In genomic region chr11:98202641-98203350, GRCm38 (mm10) we compare ENCODE assay signal across 8 mouse cellular contexts. TPM values are rescaled to one million over a fixed set of nuclear protein-coding genes. Genes with fewer than 3 reads are reported as not detected.
DNase-seq lines count a peak whose midpoint lies in the region; ATAC-seq lines count a peak whose summit lies in the region.

Cdk12 (plus strand) TSS chr11:98203059.

- intact Hi-C loops in heart, postnatal 14 days (cut with DNase I), result loop anchor here (5.0 kb wide), 1 partner anchor 170 kb away; no protein-coding TSS in a partner anchor

- peak; percentile 99 for DNase-seq in ES-CJ7 (ENCODE audit: low read depth, low spot score)
- DNase-seq in cerebellum, adult 11 months, result peak; percentile 95
- peak; percentile 99 for DNase-seq in forebrain, embryonic 14.5 days (ENCODE audit: low spot score)
- peak; percentile 94 to 97 for DNase-seq in heart, postnatal 14 days
- peak; percentile 97 for DNase-seq in layer of hippocampus, adult 11-12 months (ENCODE audit: low spot score)
- peak; percentile 95 to 97 for DNase-seq in lung, adult 18-20 months
- DNase-seq in testis, postnatal 14 days (ENCODE audit: low spot score), result peak; percentile 96

- peak within 1 kb of the TSS; percentile 99 for H3K27ac ChIP-seq in forebrain, embryonic 14.5 days (ENCODE audit: low read depth, low read length)
- peak within 1 kb of the TSS; percentile 100 for H3K27ac ChIP-seq in neural tube, embryonic 15.5 days (replicated peaks)

- peak within 1 kb of the TSS; percentile 93 for H3K9ac ChIP-seq in forebrain, embryonic 14.5 days (ENCODE audit: low read length)
- peak within 1 kb of the TSS; percentile 98 for H3K9ac ChIP-seq in neural tube, embryonic 15.5 days (replicated peaks)

- ATAC-seq in forebrain, embryonic 14.5 days, result peak; percentile 95
- ATAC-seq in neural tube, embryonic 15.5 days (ENCODE audit: low FRiP score), result peak; percentile 95

- under 1% methylated on average over 34 of the region's 63 CpGs for WGBS in forebrain, embryonic 14.5 days
- under 1% methylated on average over 55 of the region's 63 CpGs for WGBS in neural tube, embryonic 15.5 days

- H3K36me3 ChIP-seq in forebrain, embryonic 14.5 days (ENCODE audit: control insufficient read depth, insufficient read depth, low read length), result peaks cover 5% of the 10 kb centered on the region; the same call in 1 of the 2 replicates
- no peaks in the 10 kb centered on the region for H3K36me3 ChIP-seq in neural tube, embryonic 15.5 days

- peak within 1 kb of the TSS; percentile 61 for H3K4me2 ChIP-seq in forebrain, embryonic 14.5 days (ENCODE audit: low read length)
- peak within 1 kb of the TSS; percentile 98 for H3K4me2 ChIP-seq in neural tube, embryonic 15.5 days

- H3K4me3 ChIP-seq in forebrain, embryonic 14.5 days (ENCODE audit: low read depth, low read length), result peak within 1 kb of the TSS; percentile 72
- H3K4me3 ChIP-seq in neural tube, embryonic 15.5 days (replicated peaks), result peak within 1 kb of the TSS; percentile 100

- peaks cover 10% of the 10 kb centered on the region for H3K4me1 ChIP-seq in forebrain, embryonic 14.5 days (ENCODE audit: control insufficient read depth, insufficient read depth, low read length)
- peaks cover 30% of the 10 kb centered on the region for H3K4me1 ChIP-seq in neural tube, embryonic 15.5 days

- no peaks in the 10 kb centered on the region for H3K27me3 ChIP-seq in forebrain, embryonic 14.5 days (replicated peaks; ENCODE audit: control insufficient read depth, insufficient read depth, low read length)
- no peaks in the 10 kb centered on the region for H3K27me3 ChIP-seq in neural tube, embryonic 15.5 days (replicated peaks)

- H3K9me3 ChIP-seq in forebrain, embryonic 14.5 days (replicated peaks; ENCODE audit: control insufficient read depth, low read length), result no peaks in the 10 kb centered on the region
- no peaks in the 10 kb centered on the region for H3K9me3 ChIP-seq in neural tube, embryonic 15.5 days (replicated peaks)

RNA-seq across cellular contexts. Expression of gene Cdk12, which starts in this region (rescaled TPM):
- polyA plus RNA-seq in forebrain, embryonic 14.5 days (2014; fragmentation: Nextera tagmentation; extraction: Ambion mirVana), result 10.0 and 10.2 TPM in 2 replicates
- total RNA-seq in heart, postnatal 14 days (2021), result 10 to 100 TPM; 26.3 to 27.6 TPM
- 7.1 and 7.2 TPM in 2 replicates for polyA plus RNA-seq in neural tube, embryonic 15.5 days (2015; fragmentation: Nextera tagmentation; extraction: Ambion mirVana)

Comparison
In these comparisons a context has a peak if more than half of its experiments do, and no peak if none do; other contexts are left out.
1. Peak in every context shown above with its lines: DNase-seq, ATAC-seq, H3K4me3 ChIP-seq and H3K27ac ChIP-seq.